ENCODE assay signal across 8 mouse cellular contexts in the genomic region with DNA sequence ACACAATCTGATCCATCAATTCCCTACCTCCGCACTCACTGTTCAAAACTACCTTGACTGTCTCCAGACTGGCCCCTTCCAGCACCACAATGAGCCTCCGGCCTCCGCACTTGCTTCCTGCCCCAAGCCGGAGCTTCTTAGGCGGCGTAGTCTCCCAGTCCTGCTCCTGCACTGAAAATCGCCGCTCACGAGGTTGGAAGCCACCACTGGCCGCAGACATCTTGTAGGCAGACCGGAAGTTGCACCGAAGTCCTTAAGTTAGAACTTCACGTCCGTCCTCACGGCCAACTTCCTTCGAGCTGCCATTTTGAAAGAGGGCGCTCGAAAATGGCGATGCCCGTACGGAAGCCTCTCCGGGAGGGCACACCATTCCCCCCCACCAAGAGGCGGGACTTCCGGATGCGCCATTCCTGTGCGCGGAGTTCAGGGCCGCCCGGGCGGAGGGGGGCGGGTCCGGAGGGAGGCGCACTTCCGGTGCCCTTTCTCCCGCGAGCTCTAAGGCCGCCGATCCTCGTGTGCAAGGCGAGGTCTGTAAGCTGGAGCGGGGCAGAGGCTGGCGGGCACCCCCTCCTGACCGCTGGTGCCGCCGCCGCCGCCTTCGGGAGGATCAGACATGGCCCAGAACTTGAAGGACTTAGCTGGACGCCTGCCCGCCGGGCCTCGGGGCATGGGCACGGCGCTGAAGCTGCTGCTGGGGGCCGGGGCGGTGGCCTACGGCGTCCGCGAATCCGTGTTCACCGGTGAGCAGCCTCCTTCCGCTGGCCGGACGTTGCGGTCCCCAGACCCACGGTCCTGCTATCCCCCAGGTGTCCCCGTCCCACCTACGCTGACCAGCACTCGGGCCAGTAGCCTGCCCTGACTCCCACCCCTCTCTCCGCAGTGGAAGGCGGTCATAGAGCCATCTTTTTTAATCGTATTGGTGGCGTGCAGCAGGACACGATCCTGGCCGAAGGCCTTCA. TPM values are rescaled to one million over a fixed set of nuclear protein-coding genes. Genes with fewer than 3 reads are reported as not detected.
DNase-seq lines count a peak whose midpoint lies in the region; ATAC-seq lines count a peak whose summit lies in the region.

Gene Emg1, minus strand, starts transcription at position 355 of the 959 bp plus-strand sequence.
Gene Phb2, plus strand, starts transcription at position 513 of the 959 bp plus-strand sequence.

- H3K9me3 ChIP-seq in hindbrain, embryonic 11.5 days (ENCODE audit: control insufficient read depth, low read length): no peaks in the 10 kb centered on the region

- peak within 1 kb of the TSS; percentile 97 for H3K4me2 ChIP-seq in hindbrain, embryonic 11.5 days (replicated peaks; ENCODE audit: low read depth, low read length)

- DNase-seq in Muller cell, postnatal 12 days (ENCODE audit: inconsistent ontology term): peak; percentile 99
- DNase-seq in cerebellum, adult 9-11 months: peak; percentile 97
- peak; percentile 95 to 98 for DNase-seq in frontal cortex, adult 2 months (ENCODE audit: extremely low spot score in 1 of 2, low spot score in 1 of 2)
- peak; percentile 99 for DNase-seq in hindbrain, embryonic 11.5 days (ENCODE audit: low spot score)
- peak; percentile 96 to 97 for DNase-seq in layer of hippocampus, postnatal 10 days (ENCODE audit: low spot score in 2 of 2)
- peak; percentile 99 for DNase-seq in lung, postnatal 10 days
- peak; percentile 98 for DNase-seq in ovary, postnatal 36 days (ENCODE audit: low spot score)
- DNase-seq in thymus, postnatal 25 days: peak; percentile 98

- H3K27ac ChIP-seq in hindbrain, embryonic 11.5 days (ENCODE audit: low read depth, low read length): peak within 1 kb of the TSS; percentile 58

- H3K36me3 ChIP-seq in hindbrain, embryonic 11.5 days (ENCODE audit: control insufficient read depth, insufficient read depth, low read length): peaks cover 13% of the 10 kb centered on the region

- H3K4me1 ChIP-seq in hindbrain, embryonic 11.5 days (replicated peaks; ENCODE audit: control insufficient read depth, insufficient read depth, low read length): peaks cover 12% of the 10 kb centered on the region; the same call in 1 of the 2 replicates

- ATAC-seq in hindbrain, embryonic 11.5 days (ENCODE audit: low FRiP score): peak; percentile 97

- WGBS in hindbrain, embryonic 11.5 days: under 1% methylated on average over 68 of the region's 76 CpGs

- no peaks in the 10 kb centered on the region for H3K27me3 ChIP-seq in hindbrain, embryonic 11.5 days (ENCODE audit: control insufficient read depth, insufficient read depth, low read length)

- peak within 1 kb of the TSS; percentile 76 for H3K4me3 ChIP-seq in hindbrain, embryonic 11.5 days (ENCODE audit: low read depth, low read length)

- H3K9ac ChIP-seq in hindbrain, embryonic 11.5 days (ENCODE audit: low read depth, low read length): peak within 1 kb of the TSS; percentile 92

RNA-seq across cellular contexts. Expression of gene Emg1, which starts in this region (rescaled TPM):
- 62.4 and 68.0 TPM in 2 replicates for polyA plus RNA-seq in frontal cortex, adult 2 months (2012; rRNA removed)
- 196 and 203 TPM in 2 replicates for polyA plus RNA-seq in hindbrain, embryonic 11.5 days (2014; fragmentation: Nextera tagmentation; extraction: Ambion mirVana)
- total RNA-seq in layer of hippocampus, postnatal 10 days (2021): 10 to 100 TPM; 49.4 to 53.8 TPM

RNA-seq across cellular contexts. Expression of gene Phb2, which starts in this region (rescaled TPM):
- 107 and 108 TPM in 2 replicates for polyA plus RNA-seq in frontal cortex, adult 2 months (2012; rRNA removed)
- polyA plus RNA-seq in hindbrain, embryonic 11.5 days (2014; fragmentation: Nextera tagmentation; extraction: Ambion mirVana): 318 and 336 TPM in 2 replicates
- total RNA-seq in layer of hippocampus, postnatal 10 days (2021): 100 to 1,000 TPM; 159 to 164 TPM

Comparison
In these comparisons a context has a peak if more than half of its experiments do, and no peak if none do; other contexts are left out.
1. Peak in every context shown above with its lines: DNase-seq, ATAC-seq, H3K4me3 ChIP-seq and H3K27ac ChIP-seq.